Mouse (Mus musculus): ENCODE results near the gene March10. TPM values are rescaled to one million over a fixed set of nuclear protein-coding genes. Genes with fewer than 3 reads are reported as not detected.

The March10 gene
- polyA plus RNA-seq, 1 experiment from 2014 or later = not detected

GRCm38 (mm10) chr11:105352152-105352551 is 104.4 kb downstream of the March10 start:
- peak overlapping the region; percentile 10; the same call in 1 of the 2 replicates for H3K27ac ChIP-seq (ENCODE audit: low read length)
- H3K9me3 ChIP-seq (ENCODE audit: control insufficient read depth, low read depth, low read length) = no peaks in the 10 kb centered on the region
- no peak overlapping the region for H3K4me3 ChIP-seq (ENCODE audit: low read depth, low read length)
- WGBS = 54% methylated on average over 8 of the region's 8 CpGs
- H3K4me2 ChIP-seq (replicated peaks; ENCODE audit: low read depth, low read length) = no peak overlapping the region
- H3K36me3 ChIP-seq (ENCODE audit: control insufficient read depth, insufficient read depth, low read length) = peaks cover 8% of the 10 kb centered on the region
- H3K4me1 ChIP-seq (ENCODE audit: control insufficient read depth, insufficient read depth, low read length) = peaks cover 29% of the 10 kb centered on the region
- no peak overlapping the region for H3K9ac ChIP-seq (replicated peaks; ENCODE audit: low read depth, low read length)
- no peaks in the 10 kb centered on the region for H3K27me3 ChIP-seq (ENCODE audit: control insufficient read depth, insufficient read depth, low read length)
- peak; percentile 56 for ATAC-seq (ENCODE audit: insufficient number of reproducible peaks, insufficient read depth, low FRiP score, low read depth)

GRCm38 (mm10) chr11:105350643-105351042 is 105.9 kb downstream of the March10 start:
- Histone ChIP-seq H3K27me3 (ENCODE audit: control insufficient read depth, insufficient read depth, low read length) (no peaks in the 10 kb centered on the region), H3K36me3 (ENCODE audit: control insufficient read depth, insufficient read depth, low read length) (peaks cover 17% of the 10 kb centered on the region), H3K4me1 (ENCODE audit: control insufficient read depth, insufficient read depth, low read length) (peaks cover 23% of the 10 kb centered on the region; the same call in 1 of the 2 replicates), H3K9ac (replicated peaks; ENCODE audit: low read depth, low read length) (no peak overlapping the region), H3K4me2 (replicated peaks; ENCODE audit: low read depth, low read length) (no peak overlapping the region), H3K9me3 (ENCODE audit: control insufficient read depth, low read depth, low read length) (no peaks in the 10 kb centered on the region), H3K4me3 (ENCODE audit: low read depth, low read length) (no peak overlapping the region), H3K27ac (ENCODE audit: low read length) (no peak overlapping the region)
- 84% methylated on average over 7 of the region's 7 CpGs for WGBS
- no peak for ATAC-seq (ENCODE audit: insufficient number of reproducible peaks, insufficient read depth, low FRiP score, low read depth)

GRCm38 (mm10) chr11:105349780-105350324 is 106.7 kb downstream of the March10 start:
- H3K9me3 ChIP-seq (ENCODE audit: control insufficient read depth, low read depth, low read length) = no peaks in the 10 kb centered on the region
- peaks cover 23% of the 10 kb centered on the region; the same call in 1 of the 2 replicates for H3K4me1 ChIP-seq (ENCODE audit: control insufficient read depth, insufficient read depth, low read length)
- peaks cover 17% of the 10 kb centered on the region for H3K36me3 ChIP-seq (ENCODE audit: control insufficient read depth, insufficient read depth, low read length)
- no peak overlapping the region for H3K4me2 ChIP-seq (replicated peaks; ENCODE audit: low read depth, low read length)
- WGBS = 86% methylated on average over 19 of the region's 19 CpGs
- no peaks in the 10 kb centered on the region for H3K27me3 ChIP-seq (ENCODE audit: control insufficient read depth, insufficient read depth, low read length)
- H3K4me3 ChIP-seq (ENCODE audit: low read depth, low read length) = no peak overlapping the region
- no peak overlapping the region for H3K27ac ChIP-seq (ENCODE audit: low read length)
- no peak overlapping the region for H3K9ac ChIP-seq (replicated peaks; ENCODE audit: low read depth, low read length)
- ATAC-seq (ENCODE audit: insufficient number of reproducible peaks, insufficient read depth, low FRiP score, low read depth) = no peak

GRCm38 (mm10) chr11:105348495-105348982 is 108.0 kb downstream of the March10 start:
- no peak for ATAC-seq (ENCODE audit: insufficient number of reproducible peaks, insufficient read depth, low FRiP score, low read depth)
- Histone ChIP-seq H3K9ac (replicated peaks; ENCODE audit: low read depth, low read length) (no peak overlapping the region), H3K27me3 (ENCODE audit: control insufficient read depth, insufficient read depth, low read length) (no peaks in the 10 kb centered on the region), H3K9me3 (ENCODE audit: control insufficient read depth, low read depth, low read length) (no peaks in the 10 kb centered on the region), H3K36me3 (ENCODE audit: control insufficient read depth, insufficient read depth, low read length) (peaks cover 18% of the 10 kb centered on the region), H3K4me3 (ENCODE audit: low read depth, low read length) (no peak overlapping the region), H3K27ac (ENCODE audit: low read length) (no peak overlapping the region), H3K4me1 (ENCODE audit: control insufficient read depth, insufficient read depth, low read length) (peaks cover 14% of the 10 kb centered on the region; the same call in 1 of the 2 replicates), H3K4me2 (replicated peaks; ENCODE audit: low read depth, low read length) (no peak overlapping the region)
- WGBS = 92% methylated on average over 9 of the region's 9 CpGs

- no peak overlapping the region for H3K4me3 ChIP-seq (ENCODE audit: low read depth, low read length)
- H3K27me3 ChIP-seq (ENCODE audit: control insufficient read depth, insufficient read depth, low read length) = no peaks in the 10 kb centered on the region
- H3K4me2 ChIP-seq (replicated peaks; ENCODE audit: low read depth, low read length) = no peak overlapping the region
- no peaks in the 10 kb centered on the region for H3K9me3 ChIP-seq (ENCODE audit: control insufficient read depth, low read depth, low read length)
- H3K9ac ChIP-seq (replicated peaks; ENCODE audit: low read depth, low read length) = no peak overlapping the region
- H3K36me3 ChIP-seq (ENCODE audit: control insufficient read depth, insufficient read depth, low read length) = peaks cover 21% of the 10 kb centered on the region
- 63% methylated on average over 28 of the region's 28 CpGs for WGBS
- peaks cover 3% of the 10 kb centered on the region; the same call in 1 of the 2 replicates for H3K4me1 ChIP-seq (ENCODE audit: control insufficient read depth, insufficient read depth, low read length)
- no peak overlapping the region for H3K27ac ChIP-seq (ENCODE audit: low read length)
- ATAC-seq (ENCODE audit: insufficient number of reproducible peaks, insufficient read depth, low FRiP score, low read depth) = 0 out of 2 replicates have a peak, but pooled peaks have one; percentile 30
These were observed 109.1 kb downstream of the March10 start for GRCm38 (mm10) chr11:105347162-105348161.

- ATAC-seq (ENCODE audit: insufficient number of reproducible peaks, insufficient read depth, low FRiP score, low read depth) = no peak
- Histone ChIP-seq H3K4me3 (ENCODE audit: low read depth, low read length) (no peak overlapping the region), H3K9me3 (ENCODE audit: control insufficient read depth, low read depth, low read length) (no peaks in the 10 kb centered on the region), H3K9ac (replicated peaks; ENCODE audit: low read depth, low read length) (no peak overlapping the region), H3K36me3 (ENCODE audit: control insufficient read depth, insufficient read depth, low read length) (peaks cover 27% of the 10 kb centered on the region), H3K4me1 (ENCODE audit: control insufficient read depth, insufficient read depth, low read length) (no peaks in the 10 kb centered on the region), H3K4me2 (replicated peaks; ENCODE audit: low read depth, low read length) (no peak overlapping the region), H3K27me3 (ENCODE audit: control insufficient read depth, insufficient read depth, low read length) (no peaks in the 10 kb centered on the region), H3K27ac (ENCODE audit: low read length) (no peak overlapping the region)
- WGBS = 76% methylated on average over 2 of the region's 2 CpGs
These were observed 111.3 kb downstream of the March10 start for GRCm38 (mm10) chr11:105345284-105345683.

- Histone ChIP-seq H3K4me1 (ENCODE audit: control insufficient read depth, insufficient read depth, low read length) (0 out of 2 replicates have a peak, but pooled peaks cover under 1% of the 10 kb centered on the region), H3K9ac (replicated peaks; ENCODE audit: low read depth, low read length) (no peak overlapping the region), H3K4me2 (replicated peaks; ENCODE audit: low read depth, low read length) (no peak overlapping the region), H3K4me3 (ENCODE audit: low read depth, low read length) (no peak overlapping the region), H3K36me3 (ENCODE audit: control insufficient read depth, insufficient read depth, low read length) (peaks cover 9% of the 10 kb centered on the region), H3K27me3 (ENCODE audit: control insufficient read depth, insufficient read depth, low read length) (no peaks in the 10 kb centered on the region), H3K27ac (ENCODE audit: low read length) (no peak overlapping the region), H3K9me3 (ENCODE audit: control insufficient read depth, low read depth, low read length) (no peaks in the 10 kb centered on the region)
- 77% methylated on average over 12 of the region's 12 CpGs for WGBS
- ATAC-seq (ENCODE audit: insufficient number of reproducible peaks, insufficient read depth, low FRiP score, low read depth) = no peak
These were observed 117.7 kb downstream of the March10 start for GRCm38 (mm10) chr11:105338596-105339390.

Measured in stomach, embryonic 14.5 days (tissue).